Mouse (Mus musculus): ENCODE data around the gene Lrp4. TPM values are rescaled to one million over a fixed set of nuclear protein-coding genes. Genes with fewer than 3 reads are reported as not detected.
A peak's percentile ranks its signal among the peaks of the same experiment; 100 is the strongest.

Lrp4 gene
- polyA plus RNA-seq, 1 experiment = 12.0 TPM

DNA sequence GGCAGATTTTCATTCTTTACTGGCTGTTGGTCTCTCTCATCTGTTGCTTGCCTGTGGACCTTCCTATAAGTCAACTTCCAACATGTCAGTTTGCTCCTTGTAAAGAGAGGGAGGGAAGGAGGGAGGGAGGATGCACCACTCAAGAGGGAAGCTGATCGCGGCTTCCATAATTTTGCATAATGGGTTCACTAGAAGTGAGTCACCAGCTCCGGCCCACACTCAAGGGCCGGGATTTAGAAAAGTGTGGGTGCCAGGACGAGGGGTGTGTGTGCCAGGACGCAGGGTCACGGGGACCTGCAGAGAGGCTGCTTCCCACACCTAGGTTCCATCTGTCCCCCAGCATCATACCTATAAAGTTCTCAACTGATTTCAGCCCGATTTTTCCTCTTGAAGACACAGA is 50.8 kb downstream of the Lrp4 start:
- H3K36me3 ChIP-seq (ENCODE audit: control insufficient read depth, insufficient read depth, low read length) = peaks cover 62% of the 10 kb centered on the region
- no peaks in the 10 kb centered on the region for H3K27me3 ChIP-seq (ENCODE audit: control insufficient read depth, insufficient read depth, low read length)
- H3K4me1 ChIP-seq (ENCODE audit: control insufficient read depth, insufficient read depth, insufficient read length, low read length) = no peaks in the 10 kb centered on the region
- WGBS = 86% methylated on average over 8 of the region's 8 CpGs
- no peak overlapping the region for H3K4me3 ChIP-seq (ENCODE audit: low read depth, low read length)
- TF ChIP-seq POLR2A (IDR thresholded peaks at IDR 0.05; ENCODE audit: low read depth, low read length) = no peak
- no peak for TF ChIP-seq CTCF (IDR thresholded peaks at IDR 0.05; ENCODE audit: extremely low read depth, insufficient read length, insufficient replicate concordance, low read depth, low read length)
- no peak overlapping the region for H3K27ac ChIP-seq (ENCODE audit: insufficient read depth, low read depth, low read length)

DNA sequence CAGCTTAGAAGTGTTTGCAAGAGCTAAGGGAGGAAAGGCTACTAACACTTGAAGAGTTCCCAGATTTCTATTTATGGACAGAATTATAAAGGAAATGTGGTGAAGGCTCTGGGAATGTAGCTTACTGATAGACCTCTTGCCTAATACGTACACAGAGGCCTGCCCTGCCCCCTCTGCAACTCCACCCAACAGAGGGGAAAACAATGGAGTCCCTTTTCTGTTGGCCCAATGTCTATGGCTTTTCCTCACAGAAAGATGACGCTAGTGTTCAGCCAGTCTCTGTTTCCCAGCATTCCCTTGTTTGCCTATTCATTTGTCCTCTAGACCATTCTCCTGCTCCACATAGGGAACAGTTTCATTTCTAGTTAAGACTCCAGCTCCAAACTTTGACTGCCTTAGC is 59.9 kb downstream of the Lrp4 start:
- H3K27ac ChIP-seq (ENCODE audit: insufficient read depth, low read depth, low read length) = no peak overlapping the region
- no peak overlapping the region for H3K4me3 ChIP-seq (ENCODE audit: low read depth, low read length)
- H3K4me1 ChIP-seq (ENCODE audit: control insufficient read depth, insufficient read depth, insufficient read length, low read length) = peaks cover 2% of the 10 kb centered on the region; the same call in 1 of the 2 replicates
- WGBS = 5% methylated on average over 2 of the region's 2 CpGs
- no peak for TF ChIP-seq CTCF (IDR thresholded peaks at IDR 0.05; ENCODE audit: extremely low read depth, insufficient read length, insufficient replicate concordance, low read depth, low read length)
- TF ChIP-seq POLR2A (IDR thresholded peaks at IDR 0.05; ENCODE audit: low read depth, low read length) = no peak
- peaks cover 11% of the 10 kb centered on the region for H3K36me3 ChIP-seq (ENCODE audit: control insufficient read depth, insufficient read depth, low read length)
- no peaks in the 10 kb centered on the region for H3K27me3 ChIP-seq (ENCODE audit: control insufficient read depth, insufficient read depth, low read length)

DNA sequence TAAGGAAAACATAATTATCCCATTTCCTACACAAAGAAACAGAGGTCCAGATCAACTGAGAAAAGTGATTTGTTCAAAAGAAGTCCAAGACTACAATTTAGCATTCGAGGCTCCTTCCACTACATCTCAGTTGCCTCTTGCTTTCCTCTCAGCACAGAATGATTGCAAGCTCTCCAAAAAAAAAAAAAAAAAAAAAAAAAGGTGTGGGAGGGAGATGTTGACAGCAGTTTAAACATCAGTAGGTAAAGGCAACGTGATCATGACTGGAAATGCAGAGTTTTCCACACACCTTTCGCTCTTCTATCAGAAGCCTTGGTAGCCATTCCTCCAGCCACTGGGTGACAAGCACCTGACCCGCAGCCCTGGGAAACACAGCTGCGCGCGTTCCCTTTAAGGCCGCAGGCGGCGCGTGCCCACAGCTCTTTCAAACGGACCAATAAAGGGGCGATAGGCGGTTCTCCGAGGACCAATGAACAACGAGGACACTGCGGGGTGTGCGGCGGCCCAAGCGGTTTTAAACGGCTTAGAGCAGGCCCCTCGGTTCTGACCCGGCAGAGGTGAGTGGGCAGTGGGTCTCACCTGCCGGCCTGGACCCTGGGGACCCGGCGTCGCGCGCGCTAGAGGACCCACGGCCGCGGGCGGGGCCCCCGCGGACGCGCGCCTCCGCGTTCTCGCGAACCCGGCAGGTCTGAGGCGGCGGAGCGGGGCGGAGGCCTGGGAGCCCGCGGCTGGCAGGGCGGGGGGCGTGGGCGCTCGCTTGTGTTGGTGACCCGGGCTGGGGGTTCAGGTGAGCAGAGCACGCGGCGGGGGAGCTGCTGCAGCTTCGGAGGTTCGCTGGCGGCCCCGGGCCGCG is 69.2 kb downstream of the Lrp4 start, which contains the start of gene Ckap5:
Gene Ckap5 (plus strand): TSS at position 469 of the 853 bp plus-strand sequence.
- no peaks in the 10 kb centered on the region for H3K4me1 ChIP-seq (ENCODE audit: control insufficient read depth, insufficient read depth, insufficient read length, low read length)
- H3K27ac ChIP-seq (ENCODE audit: insufficient read depth, low read depth, low read length) = 0 out of 2 replicates have a peak within 1 kb of the TSS, but pooled peaks have one; percentile 27
- 1% methylated on average over 63 of the region's 64 CpGs for WGBS
- TF ChIP-seq CTCF (IDR thresholded peaks at IDR 0.05; ENCODE audit: extremely low read depth, insufficient read length, insufficient replicate concordance, low read depth, low read length) = peak; percentile 22; the same call in 1 of the 2 replicates
- TF ChIP-seq POLR2A (IDR thresholded peaks at IDR 0.05; ENCODE audit: low read depth, low read length) = peak; percentile 35; the same call in 1 of the 2 replicates
- no peaks in the 10 kb centered on the region for H3K27me3 ChIP-seq (ENCODE audit: control insufficient read depth, insufficient read depth, low read length)
- H3K4me3 ChIP-seq (ENCODE audit: low read depth, low read length) = peak within 1 kb of the TSS; percentile 97
- no peaks in the 10 kb centered on the region for H3K36me3 ChIP-seq (ENCODE audit: control insufficient read depth, insufficient read depth, low read length)

DNA sequence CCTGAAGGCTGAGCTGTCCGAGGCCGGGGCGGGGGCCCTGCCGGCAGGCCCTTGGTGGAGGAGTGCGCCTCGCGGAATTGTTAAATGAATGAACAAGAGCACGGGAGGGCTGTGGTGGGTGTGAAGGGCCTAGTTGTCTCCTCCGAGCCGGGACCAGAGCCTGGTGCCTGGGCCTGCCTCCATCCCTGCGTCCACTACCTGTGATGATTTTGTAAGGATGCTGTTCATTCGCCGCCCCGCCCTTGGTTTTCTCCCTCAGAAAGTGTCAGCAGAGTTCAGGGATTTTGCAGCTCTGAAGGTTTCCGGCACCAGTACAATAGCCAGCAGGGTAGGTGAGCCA is 69.8 kb downstream of the Lrp4 start:
- peak overlapping the region; percentile 97 for H3K4me3 ChIP-seq (ENCODE audit: low read depth, low read length)
- no peaks in the 10 kb centered on the region for H3K4me1 ChIP-seq (ENCODE audit: control insufficient read depth, insufficient read depth, insufficient read length, low read length)
- TF ChIP-seq POLR2A (IDR thresholded peaks at IDR 0.05; ENCODE audit: low read depth, low read length) (no peak), CTCF (IDR thresholded peaks at IDR 0.05; ENCODE audit: extremely low read depth, insufficient read length, insufficient replicate concordance, low read depth, low read length) (no peak)
- H3K27ac ChIP-seq (ENCODE audit: insufficient read depth, low read depth, low read length) = no peak overlapping the region
- WGBS = under 1% methylated on average over 15 of the region's 15 CpGs
- no peaks in the 10 kb centered on the region for H3K36me3 ChIP-seq (ENCODE audit: control insufficient read depth, insufficient read depth, low read length)
- no peaks in the 10 kb centered on the region for H3K27me3 ChIP-seq (ENCODE audit: control insufficient read depth, insufficient read depth, low read length)

DNA sequence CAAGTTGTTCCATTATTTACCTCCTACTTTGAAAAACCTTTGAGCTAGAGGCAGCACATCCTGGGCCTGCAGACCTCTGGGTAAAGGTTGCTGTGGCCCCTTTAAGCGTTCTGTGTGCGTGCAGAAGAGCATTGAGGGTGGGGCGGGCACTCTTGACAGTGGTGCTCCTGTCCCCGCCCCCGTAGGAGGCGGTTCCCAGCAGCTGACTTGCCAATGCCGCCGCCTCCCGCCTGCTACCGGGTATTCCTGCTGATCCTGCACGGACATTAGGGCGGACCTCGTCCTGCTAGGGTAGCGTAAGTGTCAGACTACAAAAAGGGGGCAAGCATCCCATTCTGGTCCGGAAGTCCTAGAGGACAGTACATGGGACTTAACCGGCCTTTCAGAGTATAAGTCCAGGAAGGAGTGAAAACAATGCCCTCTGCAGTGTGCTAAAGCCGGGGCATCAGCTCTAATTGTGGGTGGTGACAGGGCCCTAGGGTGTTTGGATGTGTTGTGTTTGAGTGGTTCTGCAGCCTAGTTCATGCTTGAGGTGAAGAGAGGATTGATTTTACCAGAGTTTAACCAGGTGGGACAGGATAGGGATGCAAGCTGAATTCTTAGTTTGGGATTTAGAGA is 80.4 kb downstream of the Lrp4 start:
- Histone ChIP-seq H3K4me1 (ENCODE audit: control insufficient read depth, insufficient read depth, insufficient read length, low read length) (no peaks in the 10 kb centered on the region), H3K36me3 (ENCODE audit: control insufficient read depth, insufficient read depth, low read length) (no peaks in the 10 kb centered on the region), H3K4me3 (ENCODE audit: low read depth, low read length) (peak overlapping the region; percentile 59), H3K27ac (ENCODE audit: insufficient read depth, low read depth, low read length) (no peak overlapping the region), H3K27me3 (ENCODE audit: control insufficient read depth, insufficient read depth, low read length) (no peaks in the 10 kb centered on the region)
- TF ChIP-seq POLR2A (IDR thresholded peaks at IDR 0.05; ENCODE audit: low read depth, low read length) (no peak), CTCF (IDR thresholded peaks at IDR 0.05; ENCODE audit: extremely low read depth, insufficient read length, insufficient replicate concordance, low read depth, low read length) (no peak)
- 1% methylated on average over 17 of the region's 17 CpGs for WGBS

Other genes with a start within 250 kb of the Lrp4 start
- gene Ddb2, start 220.5 kb upstream of the Lrp4 start, polyA plus RNA-seq (2012; rRNA removed) = 2.1 and 3.3 TPM in 2 replicates
- gene Pacsin3, start 201.6 kb upstream of the Lrp4 start, polyA plus RNA-seq (2012; rRNA removed) = 3.4 and 6.6 TPM in 2 replicates
- gene Arfgap2, start 192.5 kb upstream of the Lrp4 start, polyA plus RNA-seq (2012; rRNA removed) = 17.6 and 34.6 TPM in 2 replicates
- 2.5 and 3.9 TPM in 2 replicates for gene 1110051M20Rik, start 12.8 kb upstream of the Lrp4 start, polyA plus RNA-seq (2012; rRNA removed)
- gene Ckap5, start 69.3 kb downstream of the Lrp4 start, polyA plus RNA-seq (2012; rRNA removed) = 1.1 and 2.7 TPM in 2 replicates
- gene F2, start 178.9 kb downstream of the Lrp4 start, polyA plus RNA-seq (2012; rRNA removed) = 0.20 and 0.79 TPM in 2 replicates
- gene Zfp408, start 192.3 kb downstream of the Lrp4 start, polyA plus RNA-seq (2012; rRNA removed) = 6.2 and 11.0 TPM in 2 replicates
- 44.2 and 99.2 TPM in 2 replicates for gene Arhgap1, start 192.3 kb downstream of the Lrp4 start, polyA plus RNA-seq (2012; rRNA removed)